Mouse (Mus musculus): ENCODE data around the gene Spata1. TPM values are rescaled to one million over a fixed set of nuclear protein-coding genes. Genes with fewer than 3 reads are reported as not detected.
"Not testable (repeated sequence)": the region's sequence is repeated elsewhere in the genome, so short reads cannot be mapped to it uniquely, and the experiment has no call there.

The Spata1 gene
- total and polyA plus RNA-seq, 2 experiments from 2014 or later = 6.5 to 13.5 TPM

DNA sequence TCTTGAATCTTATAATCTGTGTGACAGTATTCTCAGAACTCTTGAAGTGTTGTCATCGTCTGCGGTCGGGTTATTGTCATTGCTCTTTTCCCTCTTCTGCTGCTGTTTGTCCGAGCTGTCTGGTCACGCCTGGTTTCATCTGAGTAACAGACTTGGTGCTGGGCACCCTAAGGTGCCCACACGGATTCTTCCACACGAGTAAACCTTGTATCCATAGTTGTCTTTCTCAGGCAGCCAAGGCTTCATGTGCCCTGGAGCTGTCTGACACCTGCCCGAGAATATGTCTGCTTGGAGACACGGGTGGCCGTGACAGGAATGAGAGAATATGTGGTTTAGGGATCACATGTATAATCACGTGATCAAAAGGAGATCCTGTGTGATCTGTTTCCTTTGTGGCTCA is 64.0 kb downstream of the Spata1 start:
- ATAC-seq = no peak
- WGBS = 91% methylated on average over 11 of the region's 11 CpGs

DNA sequence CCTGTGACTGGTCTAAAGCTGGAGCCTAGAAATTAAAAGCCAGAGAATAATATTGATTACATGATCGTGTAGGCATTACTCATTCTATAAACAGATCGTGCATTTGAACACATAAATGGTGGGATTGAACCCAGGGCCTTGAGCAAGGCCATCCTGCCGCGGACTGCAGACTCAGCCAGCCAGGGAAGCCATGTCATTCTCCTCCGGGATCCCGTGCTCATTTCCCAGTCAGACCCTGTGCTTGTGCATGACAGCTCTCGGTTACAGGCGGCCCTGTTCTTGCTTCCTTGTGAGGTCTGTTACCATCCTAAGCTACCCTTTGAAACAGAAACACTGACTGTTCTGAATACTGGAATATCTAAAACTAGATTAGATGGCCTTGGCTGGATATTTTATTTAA is 64.9 kb downstream of the Spata1 start:
- Histone ChIP-seq H3K27ac (ENCODE audit: low read depth, low read length) (no peak overlapping the region), H3K4me1 (ENCODE audit: insufficient read depth) (no peaks in the 10 kb centered on the region), H3K9ac (no peak overlapping the region), H3K27me3 (ENCODE audit: insufficient read depth, low read length) (no peaks in the 10 kb centered on the region), H3K9me3 (ENCODE audit: low read length) (no peaks in the 10 kb centered on the region), H3K4me2 (ENCODE audit: low read depth) (no peak overlapping the region), H3K4me3 (ENCODE audit: low read depth, low read length) (no peak overlapping the region), H3K36me3 (ENCODE audit: insufficient read depth) (peaks cover 66% of the 10 kb centered on the region)
- DNase-seq = no peak
- TF ChIP-seq CTCF (IDR thresholded peaks at IDR 0.05; ENCODE audit: low read depth) = no peak
- 91% methylated on average over 8 of the region's 8 CpGs for WGBS
- no peak for ATAC-seq

More for the DNA sequence above, 64.0 kb downstream of the Spata1 start:
- Histone ChIP-seq H3K4me2 (ENCODE audit: low read depth) (no peak overlapping the region), H3K9ac (no peak overlapping the region), H3K4me1 (ENCODE audit: insufficient read depth) (no peaks in the 10 kb centered on the region), H3K27me3 (ENCODE audit: insufficient read depth, low read length) (no peaks in the 10 kb centered on the region), H3K27ac (ENCODE audit: low read depth, low read length) (no peak overlapping the region), H3K36me3 (ENCODE audit: insufficient read depth) (peaks cover 71% of the 10 kb centered on the region), H3K9me3 (ENCODE audit: low read length) (no peaks in the 10 kb centered on the region), H3K4me3 (ENCODE audit: low read depth, low read length) (no peak overlapping the region)
- no peak for TF ChIP-seq CTCF (IDR thresholded peaks at IDR 0.05; ENCODE audit: low read depth)
- no peak for DNase-seq

DNA sequence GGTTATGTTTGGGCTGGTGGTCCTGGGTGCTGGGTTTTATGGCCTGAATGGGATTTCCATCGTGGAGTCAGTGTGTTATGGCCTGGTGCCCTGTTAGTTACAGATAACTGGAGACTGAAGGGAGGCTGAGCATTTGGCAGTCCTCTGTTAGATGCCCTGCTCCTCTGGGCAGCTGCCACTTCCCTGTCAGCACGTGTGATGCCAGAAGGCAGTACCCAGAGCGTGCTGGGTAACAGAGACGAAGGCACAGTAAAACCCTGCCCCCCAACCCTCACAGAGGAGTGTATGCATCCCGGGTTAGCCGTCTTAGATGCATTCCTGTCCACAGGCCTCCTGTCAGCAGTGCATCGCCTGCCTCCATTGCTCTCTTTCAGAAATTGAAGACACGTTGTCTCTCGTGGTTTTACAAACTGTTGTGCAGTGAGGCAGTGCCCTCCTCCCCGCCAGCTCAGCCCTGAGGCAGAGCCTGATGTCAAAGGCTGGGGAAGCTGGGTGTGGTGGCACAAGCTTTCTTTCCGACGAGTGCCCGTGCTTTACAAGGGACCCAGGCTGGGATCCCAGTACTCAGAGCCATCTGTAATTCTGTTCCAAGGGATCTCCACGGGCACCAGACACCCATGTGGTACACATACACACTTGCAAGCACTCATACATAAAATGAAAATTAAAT is 65.7 kb downstream of the Spata1 start:
- DNase-seq = no peak
- H3K9me3 ChIP-seq (ENCODE audit: low read length) = no peaks in the 10 kb centered on the region
- WGBS = 78% methylated on average over 14 of the region's 14 CpGs
- no peak overlapping the region for H3K27ac ChIP-seq (ENCODE audit: low read depth, low read length)
- H3K4me2 ChIP-seq (ENCODE audit: low read depth) = no peak overlapping the region
- no peak overlapping the region for H3K4me3 ChIP-seq (ENCODE audit: low read depth, low read length)
- H3K27me3 ChIP-seq (ENCODE audit: insufficient read depth, low read length) = no peaks in the 10 kb centered on the region
- H3K36me3 ChIP-seq (ENCODE audit: insufficient read depth) = peaks cover 68% of the 10 kb centered on the region
- no peaks in the 10 kb centered on the region for H3K4me1 ChIP-seq (ENCODE audit: insufficient read depth)
- TF ChIP-seq CTCF (IDR thresholded peaks at IDR 0.05; ENCODE audit: low read depth) = no peak
- ATAC-seq = peak; percentile 32
- H3K9ac ChIP-seq = no peak overlapping the region

DNA sequence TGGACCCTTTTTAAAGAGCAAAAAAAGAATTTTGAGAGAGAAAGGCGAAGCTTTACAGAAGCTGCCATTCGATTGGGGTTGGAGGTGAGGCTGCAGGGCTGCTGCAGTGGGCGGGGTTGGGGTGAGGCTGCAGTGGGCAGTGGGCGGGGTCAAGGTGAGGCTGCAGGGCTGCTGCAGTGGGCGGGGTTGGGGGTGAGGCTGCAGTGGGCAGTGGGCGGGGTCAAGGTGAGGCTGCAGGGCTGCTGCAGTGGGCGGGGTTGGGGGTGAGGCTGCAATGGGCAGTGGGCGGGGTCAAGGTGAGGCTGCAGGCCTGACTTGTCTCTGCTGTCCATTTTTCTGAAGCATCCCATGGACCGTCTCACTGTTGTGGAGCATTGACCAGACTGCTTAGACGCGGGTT is 66.5 kb downstream of the Spata1 start:
- H3K9ac ChIP-seq; H3K4me2 ChIP-seq (ENCODE audit: low read depth); H3K27me3 ChIP-seq (ENCODE audit: insufficient read depth, low read length); H3K4me1 ChIP-seq (ENCODE audit: insufficient read depth); ATAC-seq; DNase-seq; H3K27ac ChIP-seq (ENCODE audit: low read depth, low read length); H3K9me3 ChIP-seq (ENCODE audit: low read length); H3K4me3 ChIP-seq (ENCODE audit: low read depth, low read length): not testable (repeated sequence)
- 93% methylated on average over 11 of the region's 11 CpGs for WGBS
- H3K36me3 ChIP-seq (ENCODE audit: insufficient read depth) = peaks cover 68% of the 10 kb centered on the region

DNA sequence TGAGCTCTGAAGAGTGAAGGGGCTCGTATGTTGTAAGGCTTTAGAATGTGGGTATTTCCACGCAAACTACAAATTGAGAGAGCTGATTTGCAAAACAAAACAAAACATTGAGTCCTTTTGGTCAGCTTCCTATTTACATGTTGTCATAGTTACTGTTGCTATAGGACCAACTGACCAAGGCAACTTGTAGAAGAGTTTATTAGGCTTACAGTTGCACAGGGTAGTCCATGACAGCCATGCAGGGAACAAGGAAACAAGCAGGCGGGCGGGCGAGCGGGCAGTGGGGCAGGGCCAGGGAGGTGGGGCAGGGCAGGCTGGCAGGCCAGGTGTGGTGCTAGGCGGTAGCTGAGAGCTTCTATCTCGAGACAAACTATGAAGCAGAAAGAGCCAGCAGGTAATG is 73.1 kb downstream of the Spata1 start:
- 67% methylated on average over 8 of the region's 8 CpGs for WGBS
- Histone ChIP-seq H3K27me3 (ENCODE audit: insufficient read depth, low read length) (no peaks in the 10 kb centered on the region), H3K9me3 (ENCODE audit: low read length) (no peaks in the 10 kb centered on the region), H3K4me2 (ENCODE audit: low read depth) (no peak overlapping the region), H3K36me3 (ENCODE audit: insufficient read depth) (peaks cover 58% of the 10 kb centered on the region), H3K4me1 (ENCODE audit: insufficient read depth) (no peaks in the 10 kb centered on the region), H3K4me3 (ENCODE audit: low read depth, low read length) (no peak overlapping the region), H3K27ac (ENCODE audit: low read depth, low read length) (no peak overlapping the region), H3K9ac (no peak overlapping the region)
- TF ChIP-seq CTCF (IDR thresholded peaks at IDR 0.05; ENCODE audit: low read depth) = no peak
- no peak for DNase-seq
- peak; percentile 70 for ATAC-seq

DNA sequence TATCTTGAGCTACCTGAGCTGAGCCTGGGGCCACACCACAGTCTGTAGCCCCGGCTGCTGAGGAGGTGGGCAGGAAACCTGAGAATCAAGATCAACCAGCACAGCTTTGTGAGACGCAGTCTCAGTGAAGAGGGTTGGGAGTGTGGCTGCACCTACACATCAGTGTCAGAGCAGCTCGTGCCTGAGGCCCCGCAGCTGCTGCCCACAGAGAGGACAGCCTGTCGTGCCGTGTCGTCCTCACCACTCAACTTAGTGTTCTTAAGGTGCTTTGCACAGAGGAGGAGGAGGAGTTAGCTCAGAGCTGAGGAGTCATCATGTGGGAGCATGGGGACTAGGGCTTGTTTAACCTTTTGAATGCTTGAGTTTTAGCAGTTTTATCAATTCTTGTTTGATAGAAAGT is 73.7 kb downstream of the Spata1 start:
- H3K36me3 ChIP-seq (ENCODE audit: insufficient read depth) = peaks cover 53% of the 10 kb centered on the region
- TF ChIP-seq CTCF (IDR thresholded peaks at IDR 0.05; ENCODE audit: low read depth) = no peak
- no peaks in the 10 kb centered on the region for H3K27me3 ChIP-seq (ENCODE audit: insufficient read depth, low read length)
- WGBS = 59% methylated on average over 7 of the region's 7 CpGs
- H3K4me2 ChIP-seq (ENCODE audit: low read depth) = no peak overlapping the region
- ATAC-seq (peak; percentile 12; the same call in 1 of the 2 replicates), DNase-seq (no peak)
- H3K27ac ChIP-seq (ENCODE audit: low read depth, low read length) = no peak overlapping the region
- H3K9ac ChIP-seq = no peak overlapping the region
- H3K9me3 ChIP-seq (ENCODE audit: low read length) = no peaks in the 10 kb centered on the region
- no peaks in the 10 kb centered on the region for H3K4me1 ChIP-seq (ENCODE audit: insufficient read depth)
- no peak overlapping the region for H3K4me3 ChIP-seq (ENCODE audit: low read depth, low read length)

DNA sequence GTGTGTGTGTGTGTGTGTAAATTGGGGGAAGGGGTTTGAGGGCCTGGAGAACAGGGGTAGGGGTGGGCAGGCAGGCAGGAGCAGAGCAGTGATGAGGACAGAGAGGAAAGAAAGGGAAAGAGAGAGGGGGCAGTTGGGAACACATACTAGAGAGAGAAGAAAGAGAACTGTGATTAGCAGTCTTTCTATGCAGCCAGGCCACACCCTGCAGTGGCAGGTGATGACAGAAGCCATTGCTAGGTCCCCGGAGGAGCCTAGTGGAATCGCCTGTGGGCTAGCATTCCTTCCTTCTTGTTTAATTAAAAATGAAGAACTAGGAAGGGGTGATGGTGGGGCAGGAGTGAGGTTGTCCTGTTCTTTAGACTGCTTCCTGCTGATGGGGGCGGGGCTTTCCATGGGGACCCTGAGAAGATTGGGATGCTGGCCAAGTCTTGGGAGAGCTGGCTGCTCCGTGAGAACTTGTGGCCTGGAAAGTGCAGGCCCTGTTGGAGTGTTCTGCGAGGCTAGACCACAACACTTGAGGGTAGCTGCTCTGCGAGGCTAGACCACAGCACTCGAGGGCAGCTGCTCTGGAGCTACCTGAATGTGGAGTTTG is 75.2 kb downstream of the Spata1 start:
- ATAC-seq = 0 out of 2 replicates have a peak, but pooled peaks have one; percentile 10
- H3K36me3 ChIP-seq (ENCODE audit: insufficient read depth) = peaks cover 59% of the 10 kb centered on the region

More for the DNA sequence above, 75.2 kb downstream of the Spata1 start:
- WGBS = 43% methylated on average over 7 of the region's 7 CpGs
- DNase-seq = no peak
- Histone ChIP-seq H3K4me1 (ENCODE audit: insufficient read depth) (no peaks in the 10 kb centered on the region), H3K9me3 (ENCODE audit: low read length) (no peaks in the 10 kb centered on the region), H3K4me3 (ENCODE audit: low read depth, low read length) (no peak overlapping the region), H3K27me3 (ENCODE audit: insufficient read depth, low read length) (no peaks in the 10 kb centered on the region), H3K4me2 (ENCODE audit: low read depth) (no peak overlapping the region), H3K9ac (no peak overlapping the region), H3K27ac (ENCODE audit: low read depth, low read length) (no peak overlapping the region)
- TF ChIP-seq CTCF (IDR thresholded peaks at IDR 0.05; ENCODE audit: low read depth) = no peak
